Mouse (Mus musculus) forebrain, embryonic 11.5 days (tissue): ENCODE data around the gene Magt1. TPM values are rescaled to one million over a fixed set of nuclear protein-coding genes. Genes with fewer than 3 reads are reported as not detected.
"Not testable (repeated sequence)": the region's sequence is repeated elsewhere in the genome, so short reads cannot be mapped to it uniquely, and the experiment has no call there.

Experiments used
- ATAC-seq: fragments of 200-750 bp; cut with Nextera tagmentation; replicated peaks from 2 replicates; pipeline ENCODE4 v1.8.0; 2017; ENCODE audit warnings: moderate TSS enrichment; ENCODE audit not compliant: low FRiP score
- DNase-seq: peaks from one replicate; pipeline ENCODE4 v3.0.0-alpha.2; 2017; ENCODE audit warnings: low spot score
- H3K27ac ChIP-seq: fragments of 300-500 bp; sonication (generic); 2 replicates; pipeline ENCODE4 v1.5.1; 2014; ENCODE audit warnings: low read depth, low read length
- H3K27me3 ChIP-seq: fragments of 300-500 bp; sonication (generic); 2 replicates; pipeline ENCODE4 v1.6.1; 2014; ENCODE audit warnings: mild to moderate bottlenecking, low read length, mixed read lengths; ENCODE audit not compliant: control insufficient read depth, insufficient read depth
- H3K36me3 ChIP-seq: fragments of 300-500 bp; sonication (generic); 2 replicates; pipeline ENCODE4 v1.6.1; 2014; ENCODE audit warnings: mild to moderate bottlenecking, low read length, moderate library complexity, mixed read lengths; ENCODE audit not compliant: control insufficient read depth, insufficient read depth
- H3K4me1 ChIP-seq: fragments of 300-500 bp; sonication (generic); replicated peaks from 2 replicates; pipeline ENCODE4 v1.6.1; 2014; ENCODE audit warnings: low read length, mixed read lengths; ENCODE audit not compliant: control insufficient read depth, insufficient read depth
- H3K4me2 ChIP-seq: fragments of 300-500 bp; sonication (generic); 2 replicates; pipeline ENCODE4 v1.6.1; 2014; ENCODE audit warnings: low read depth, mild to moderate bottlenecking, low read length, moderate library complexity, mixed read lengths; ENCODE audit not compliant: severe bottlenecking
- H3K4me3 ChIP-seq: fragments of 300-500 bp; sonication (generic); 2 replicates; pipeline ENCODE4 v1.5.1; 2014; ENCODE audit warnings: low read depth, low read length
- H3K9ac ChIP-seq: fragments of 300-500 bp; sonication (generic); 2 replicates; pipeline ENCODE4 v1.6.1; 2014; ENCODE audit warnings: low read length
- H3K9me3 ChIP-seq: fragments of 300-500 bp; sonication (generic); 2 replicates; pipeline ENCODE4 v1.6.1; 2016; ENCODE audit warnings: low read length, mixed read lengths; ENCODE audit not compliant: control insufficient read depth
- WGBS: fragments of 180-500 bp; shearing (Covaris S2); extraction: QIAGEN DNeasy Blood & Tissue Kit; methylation state at CpG from one replicate; pipeline ENCODE4 v1.1.7; 2014; 5-methylcytosine and 5-hydroxymethylcytosine counted together
- polyA plus RNA-seq: library from polyadenylated mRNA; unstranded; fragments of >200 nt; fragmentation: Nextera tagmentation; extraction: Ambion mirVana; gene quantifications from 2 replicates; pipeline ENCODE4 v1.2.1, GENCODE M21; 2014

The Magt1 gene
- polyA plus RNA-seq, 1 experiment from 2014 or later: 45.6 TPM

- WGBS: 31% methylated on average over 8 of the region's 8 CpGs
- H3K9ac ChIP-seq: no peak overlapping the region
- H3K27ac ChIP-seq: no peak overlapping the region
Observed at GRCm38 (mm10) chrX:105929478-105930038, 82.1 kb downstream of the Magt1 start.

GRCm38 (mm10) chrX:105928861-105929477 is 82.7 kb downstream of the Magt1 start, which contains the start of gene Atrx:
Atrx (minus strand) TSS chrX:105929403.
- peak within 1 kb of the TSS; percentile 82 for H3K9ac ChIP-seq
- DNase-seq (peak; percentile 82), ATAC-seq (peak; percentile 95)
- no peaks in the 10 kb centered on the region for H3K36me3 ChIP-seq
- no peaks in the 10 kb centered on the region; the same call in 1 of the 2 replicates for H3K27me3 ChIP-seq
- H3K27ac ChIP-seq: peak within 1 kb of the TSS; percentile 88
- H3K4me2 ChIP-seq: peak within 1 kb of the TSS; percentile 41; the same call in 1 of the 2 replicates
- no peaks in the 10 kb centered on the region for H3K9me3 ChIP-seq
- no peaks in the 10 kb centered on the region for H3K4me1 ChIP-seq
- 12% methylated on average over 40 of the region's 42 CpGs for WGBS
- H3K4me3 ChIP-seq: peak within 1 kb of the TSS; percentile 44

More at GRCm38 (mm10) chrX:105929478-105930038, 82.1 kb downstream of the Magt1 start:
- peak overlapping the region; percentile 44 for H3K4me3 ChIP-seq
- peak overlapping the region; percentile 31; the same call in 1 of the 2 replicates for H3K4me2 ChIP-seq
- ATAC-seq (peak; percentile 18; the same call in 1 of the 2 replicates), DNase-seq (no peak)
- no peaks in the 10 kb centered on the region for H3K36me3 ChIP-seq
- no peaks in the 10 kb centered on the region for H3K4me1 ChIP-seq
- H3K27me3 ChIP-seq: no peaks in the 10 kb centered on the region; the same call in 1 of the 2 replicates
- no peaks in the 10 kb centered on the region for H3K9me3 ChIP-seq

GRCm38 (mm10) chrX:105927941-105928860 is 83.5 kb downstream of the Magt1 start:
- WGBS: 26% methylated on average over 37 of the region's 69 CpGs
- H3K4me3 ChIP-seq: peak overlapping the region; percentile 44
- H3K9ac ChIP-seq: peak overlapping the region; percentile 82
- no peaks in the 10 kb centered on the region; the same call in 1 of the 2 replicates for H3K27me3 ChIP-seq
- DNase-seq (peak; percentile 80), ATAC-seq (peak; percentile 81)
- no peaks in the 10 kb centered on the region for H3K4me1 ChIP-seq
- no peaks in the 10 kb centered on the region; the same call in 1 of the 2 replicates for H3K36me3 ChIP-seq
- peak overlapping the region; percentile 88 for H3K27ac ChIP-seq
- H3K9me3 ChIP-seq: no peaks in the 10 kb centered on the region; the same call in 1 of the 2 replicates
- peak overlapping the region; percentile 41; the same call in 1 of the 2 replicates for H3K4me2 ChIP-seq

GRCm38 (mm10) chrX:105926121-105926735 is 85.5 kb downstream of the Magt1 start:
- Histone ChIP-seq H3K9ac (no peak overlapping the region), H3K27ac (no peak overlapping the region), H3K4me3 (no peak overlapping the region), H3K4me2 (no peak overlapping the region), H3K4me1 (no peaks in the 10 kb centered on the region), H3K36me3 (no peaks in the 10 kb centered on the region; the same call in 1 of the 2 replicates), H3K9me3 (no peaks in the 10 kb centered on the region; the same call in 1 of the 2 replicates), H3K27me3 (no peaks in the 10 kb centered on the region)
- WGBS: 85% methylated on average over 12 of the region's 12 CpGs
- ATAC-seq: no peak
- DNase-seq: no peak

- Histone ChIP-seq H3K36me3 (no peaks in the 10 kb centered on the region; the same call in 1 of the 2 replicates), H3K27ac (no peak overlapping the region), H3K9ac (no peak overlapping the region), H3K27me3 (no peaks in the 10 kb centered on the region), H3K9me3 (no peaks in the 10 kb centered on the region; the same call in 1 of the 2 replicates), H3K4me1 (no peaks in the 10 kb centered on the region), H3K4me3 (no peak overlapping the region), H3K4me2 (no peak overlapping the region)
- WGBS: 88% methylated on average over 5 of the region's 5 CpGs
- no peak for ATAC-seq
- DNase-seq: no peak
Observed at GRCm38 (mm10) chrX:105924326-105925070, 87.2 kb downstream of the Magt1 start.

- no peak overlapping the region for H3K9ac ChIP-seq
- H3K4me2 ChIP-seq: no peak overlapping the region
- H3K36me3 ChIP-seq: no peaks in the 10 kb centered on the region; the same call in 1 of the 2 replicates
- no peaks in the 10 kb centered on the region for H3K4me1 ChIP-seq
- no peaks in the 10 kb centered on the region; the same call in 1 of the 2 replicates for H3K9me3 ChIP-seq
- H3K27me3 ChIP-seq: no peaks in the 10 kb centered on the region
- 60% methylated on average over 1 of the region's 1 CpGs for WGBS
- no peak overlapping the region for H3K27ac ChIP-seq
- no peak overlapping the region for H3K4me3 ChIP-seq
- no peak for DNase-seq
- no peak for ATAC-seq
Observed at GRCm38 (mm10) chrX:105923896-105924295, 87.8 kb downstream of the Magt1 start.

GRCm38 (mm10) chrX:105922986-105923385 is 88.7 kb downstream of the Magt1 start:
- ATAC-seq, H3K4me1 ChIP-seq, H3K36me3 ChIP-seq, DNase-seq, H3K27me3 ChIP-seq, H3K4me3 ChIP-seq, H3K4me2 ChIP-seq, H3K9ac ChIP-seq, H3K9me3 ChIP-seq, H3K27ac ChIP-seq: not testable (repeated sequence)
- 93% methylated on average over 7 of the region's 7 CpGs for WGBS
